Mouse (Mus musculus) midbrain, embryonic 11.5 days (tissue): Measurements from ENCODE around the gene Ncapg2. TPM values are rescaled to one million over a fixed set of nuclear protein-coding genes. Genes with fewer than 3 reads are reported as not detected.
A peak's percentile ranks its signal among the peaks of the same experiment; 100 is the strongest.

ENCODE experiments used
- ATAC-seq: fragments of 200-750 bp; cut with Nextera tagmentation; 2 replicates; pipeline ENCODE4 v1.8.0; 2017; ENCODE audit warnings: moderate TSS enrichment, moderate library complexity; ENCODE audit not compliant: low FRiP score
- DNase-seq: peaks from one replicate; pipeline ENCODE4 v3.0.0; 2015; ENCODE audit warnings: low spot score; ENCODE audit errors: missing footprints
- H3K27ac ChIP-seq: fragments of 300-500 bp; sonication (generic); 2 replicates; pipeline ENCODE4 v1.5.1; 2014; ENCODE audit warnings: low read depth, low read length
- H3K27me3 ChIP-seq: fragments of 300-500 bp; sonication (generic); 2 replicates; pipeline ENCODE4 v1.6.1; 2014; ENCODE audit warnings: mild to moderate bottlenecking, low read length, moderate library complexity, mixed read lengths; ENCODE audit not compliant: control insufficient read depth, insufficient read depth
- H3K36me3 ChIP-seq: fragments of 300-500 bp; sonication (generic); 2 replicates; pipeline ENCODE4 v1.6.1; 2014; ENCODE audit warnings: mild to moderate bottlenecking, low read length, moderate library complexity, mixed read lengths; ENCODE audit not compliant: control insufficient read depth, insufficient read depth
- H3K4me1 ChIP-seq: fragments of 300-500 bp; sonication (generic); 2 replicates; pipeline ENCODE4 v1.6.1; 2014; ENCODE audit warnings: low read length; ENCODE audit not compliant: control insufficient read depth, insufficient read depth
- H3K4me2 ChIP-seq: fragments of 300-500 bp; sonication (generic); 2 replicates; pipeline ENCODE4 v1.6.1; 2014; ENCODE audit warnings: mild to moderate bottlenecking, moderate library complexity
- H3K4me3 ChIP-seq: fragments of 300-500 bp; sonication (generic); 2 replicates; pipeline ENCODE4 v1.5.1; 2014; ENCODE audit warnings: low read depth, low read length
- H3K9ac ChIP-seq: fragments of 300-500 bp; sonication (generic); 2 replicates; pipeline ENCODE4 v1.6.1; 2014; ENCODE audit warnings: low read length
- H3K9me3 ChIP-seq: fragments of 300-500 bp; sonication (generic); 2 replicates; pipeline ENCODE4 v1.6.1; 2016; ENCODE audit warnings: low read length; ENCODE audit not compliant: control insufficient read depth
- WGBS: fragments of 180-500 bp; shearing (Covaris S2); extraction: QIAGEN DNeasy Blood & Tissue Kit; methylation state at CpG from one replicate; pipeline ENCODE4 v1.1.7; 2014; 5-methylcytosine and 5-hydroxymethylcytosine counted together
- polyA plus RNA-seq: library from polyadenylated mRNA; unstranded; fragments of >200 nt; fragmentation: Nextera tagmentation; extraction: Ambion mirVana; gene quantifications from 2 replicates; pipeline ENCODE4 v1.2.1, GENCODE M21; 2014

The Ncapg2 gene
- polyA plus RNA-seq, 1 experiment from 2014 or later = 42.0 TPM

DNA sequence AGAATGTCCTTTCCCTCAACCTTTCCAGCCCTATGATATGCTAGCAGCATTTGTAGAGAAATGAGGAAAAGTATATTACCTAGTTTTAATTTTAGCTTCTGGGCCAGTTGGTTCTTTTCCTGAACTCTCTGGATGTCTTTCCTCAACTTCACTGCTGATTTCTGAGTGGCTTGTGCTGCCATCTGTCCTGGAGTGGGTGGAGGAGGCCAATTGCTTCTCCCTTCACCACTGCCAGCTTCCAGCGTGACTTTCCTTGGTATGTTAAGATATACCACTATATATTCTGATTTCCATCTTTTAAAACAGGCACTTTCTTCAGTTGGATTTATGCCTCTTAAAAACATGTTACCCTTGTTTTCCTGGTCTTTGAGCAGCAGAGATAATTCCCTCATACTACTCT lies 63.1 kb downstream of the Ncapg2 start:
- Histone ChIP-seq H3K9ac (no peak overlapping the region), H3K27ac (no peak overlapping the region), H3K27me3 (no peaks in the 10 kb centered on the region), H3K36me3 (no peaks in the 10 kb centered on the region), H3K4me2 (no peak overlapping the region), H3K4me1 (no peaks in the 10 kb centered on the region), H3K4me3 (no peak overlapping the region), H3K9me3 (no peaks in the 10 kb centered on the region)
- WGBS = 85% methylated on average over 1 of the region's 1 CpGs
- ATAC-seq (no peak), DNase-seq (no peak)

DNA sequence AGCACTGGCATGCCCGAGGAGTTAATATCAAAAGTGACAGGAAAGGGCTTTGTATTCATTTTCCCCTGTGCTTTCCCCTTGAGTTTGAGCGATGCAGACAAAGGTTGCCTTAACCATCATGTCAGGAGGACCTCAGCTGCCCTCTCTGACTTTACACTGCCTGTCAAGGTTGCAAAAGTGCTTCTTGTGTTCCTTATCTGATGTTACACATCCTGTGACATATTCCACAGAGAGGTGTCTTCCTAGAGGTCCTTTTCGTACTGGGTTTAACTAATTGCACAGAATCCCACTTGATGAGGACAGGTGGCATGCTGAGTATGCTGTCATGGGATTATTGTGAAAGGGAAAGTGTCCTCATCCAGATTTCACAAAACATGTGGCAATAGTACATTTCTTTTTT lies 63.9 kb downstream of the Ncapg2 start:
- WGBS = 88% methylated on average over 3 of the region's 3 CpGs
- Histone ChIP-seq H3K27ac (no peak overlapping the region), H3K27me3 (no peaks in the 10 kb centered on the region), H3K4me2 (no peak overlapping the region), H3K36me3 (no peaks in the 10 kb centered on the region), H3K4me3 (no peak overlapping the region), H3K9ac (no peak overlapping the region), H3K4me1 (no peaks in the 10 kb centered on the region), H3K9me3 (no peaks in the 10 kb centered on the region)
- ATAC-seq (no peak), DNase-seq (no peak)

DNA sequence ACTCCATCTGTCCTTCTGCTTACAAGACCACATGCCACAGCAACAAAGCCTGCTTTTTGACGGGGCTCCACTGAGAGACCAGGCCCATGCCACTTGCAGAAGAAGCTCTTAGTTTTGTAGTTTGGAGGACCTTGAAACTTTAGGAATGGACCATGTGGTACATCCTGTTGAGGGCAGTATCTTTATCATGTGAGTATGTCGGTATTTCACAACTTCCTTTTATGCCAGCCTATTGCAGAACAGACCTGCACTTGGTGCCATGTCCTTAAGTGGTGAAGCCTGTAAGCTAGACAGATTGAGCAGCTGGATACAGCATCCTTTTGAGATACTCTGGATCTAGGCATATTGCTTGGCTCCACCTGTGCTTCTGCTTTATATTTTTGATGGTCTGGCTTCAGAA lies 68.1 kb downstream of the Ncapg2 start:
- no peak overlapping the region for H3K4me3 ChIP-seq
- ATAC-seq = no peak
- DNase-seq = peak; percentile 12
- H3K9me3 ChIP-seq = no peaks in the 10 kb centered on the region
- WGBS = 83% methylated on average over 2 of the region's 2 CpGs
- H3K4me2 ChIP-seq = no peak overlapping the region
- H3K9ac ChIP-seq = no peak overlapping the region
- no peaks in the 10 kb centered on the region for H3K36me3 ChIP-seq
- no peaks in the 10 kb centered on the region for H3K4me1 ChIP-seq
- no peaks in the 10 kb centered on the region for H3K27me3 ChIP-seq
- H3K27ac ChIP-seq = no peak overlapping the region

DNA sequence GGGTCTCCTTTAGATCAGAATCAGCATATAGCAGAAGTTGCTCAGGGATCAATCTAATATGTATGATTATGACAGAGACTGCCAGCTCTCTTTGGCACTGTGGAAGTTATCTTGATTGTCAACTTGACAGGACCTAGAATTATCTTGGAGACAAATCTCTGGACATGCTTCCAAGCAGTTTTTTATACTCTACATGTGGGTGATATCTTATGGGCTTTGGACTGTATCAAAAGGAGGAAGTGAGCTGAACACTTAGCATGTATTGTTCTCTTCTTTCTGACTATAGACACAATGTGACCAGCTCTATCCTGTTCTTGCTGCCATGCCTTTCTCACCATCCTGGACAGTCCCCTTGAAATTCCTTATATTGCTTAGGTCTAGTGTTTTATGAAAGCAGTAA lies 68.6 kb downstream of the Ncapg2 start:
- peak; percentile 17 for DNase-seq
- no peak for ATAC-seq
- Histone ChIP-seq H3K27ac (no peak overlapping the region), H3K27me3 (no peaks in the 10 kb centered on the region), H3K9ac (no peak overlapping the region), H3K4me2 (no peak overlapping the region), H3K9me3 (no peaks in the 10 kb centered on the region), H3K36me3 (no peaks in the 10 kb centered on the region), H3K4me1 (no peaks in the 10 kb centered on the region), H3K4me3 (no peak overlapping the region)

DNA sequence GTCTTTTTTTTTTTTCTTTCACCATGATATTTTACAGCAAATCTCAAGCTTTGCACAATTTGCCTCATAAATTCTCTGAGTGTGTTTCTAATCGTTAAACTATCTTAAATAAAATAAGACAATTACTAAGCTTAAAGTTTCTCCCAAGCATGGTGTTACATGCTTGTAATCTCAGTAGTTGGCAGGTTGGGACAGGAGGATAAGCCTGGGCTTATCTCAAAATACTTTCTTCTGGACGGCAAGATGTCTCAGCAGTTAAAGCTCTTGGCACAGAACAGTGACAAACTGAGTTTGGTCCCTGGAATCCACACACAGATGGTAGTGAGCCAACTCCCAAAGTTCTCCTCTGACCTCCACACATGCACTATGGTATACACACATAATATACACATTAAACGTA lies 69.5 kb downstream of the Ncapg2 start:
- H3K27me3 ChIP-seq = no peaks in the 10 kb centered on the region
- no peak overlapping the region for H3K4me3 ChIP-seq
- H3K9ac ChIP-seq = no peak overlapping the region
- H3K4me2 ChIP-seq = no peak overlapping the region
- DNase-seq = peak; percentile 0
- no peak overlapping the region for H3K27ac ChIP-seq
- H3K36me3 ChIP-seq = no peaks in the 10 kb centered on the region
- no peaks in the 10 kb centered on the region for H3K9me3 ChIP-seq
- ATAC-seq = no peak
- H3K4me1 ChIP-seq = no peaks in the 10 kb centered on the region
- WGBS = 74% methylated on average over 3 of the region's 3 CpGs

DNA sequence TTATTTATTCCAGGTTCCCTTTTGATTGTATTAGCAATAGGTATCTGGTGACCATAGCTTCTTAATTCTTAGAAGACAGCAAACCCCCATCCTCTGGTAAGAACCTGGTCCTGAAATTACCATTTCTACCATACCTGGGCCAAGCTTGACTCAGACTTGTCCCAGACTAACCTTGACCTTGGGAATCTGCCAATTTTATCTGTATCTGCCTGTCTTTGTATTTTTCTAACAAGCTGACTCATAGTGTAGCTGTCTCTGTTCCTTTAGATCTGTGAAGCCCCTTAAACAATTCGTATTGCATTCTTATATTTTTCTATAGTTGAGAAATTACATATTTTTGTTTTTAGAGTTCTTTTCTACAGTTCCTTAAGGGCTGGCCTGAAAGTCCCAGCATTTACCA lies 73.6 kb downstream of the Ncapg2 start:
- peak; percentile 39 for DNase-seq
- H3K27ac ChIP-seq = no peak overlapping the region
- H3K4me1 ChIP-seq = no peaks in the 10 kb centered on the region
- WGBS = 70% methylated on average over 1 of the region's 1 CpGs
- ATAC-seq = no peak
- no peak overlapping the region for H3K4me3 ChIP-seq
- no peak overlapping the region for H3K9ac ChIP-seq
- no peaks in the 10 kb centered on the region for H3K27me3 ChIP-seq
- no peaks in the 10 kb centered on the region for H3K9me3 ChIP-seq
- no peaks in the 10 kb centered on the region for H3K36me3 ChIP-seq
- no peak overlapping the region for H3K4me2 ChIP-seq

DNA sequence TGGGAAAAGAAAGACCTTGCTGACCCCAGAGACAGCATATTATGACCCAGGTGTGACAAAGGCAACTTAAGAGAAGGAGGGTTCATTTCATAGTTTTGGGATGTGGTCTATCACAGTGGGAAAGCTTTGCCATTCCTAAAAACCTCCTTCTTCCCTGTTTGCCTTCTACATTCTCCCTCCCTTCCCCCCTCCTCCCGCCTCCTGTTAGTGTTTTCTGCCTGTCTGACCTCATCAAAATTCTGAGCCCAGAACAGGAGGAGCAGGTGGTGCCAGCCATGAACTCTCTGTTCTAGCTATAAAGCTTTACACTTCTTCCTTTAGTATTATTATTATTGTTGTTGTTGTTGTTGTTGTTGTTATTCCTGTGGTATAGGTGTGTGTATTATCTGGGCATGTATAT lies 76.7 kb downstream of the Ncapg2 start:
- WGBS = 82% methylated on average over 1 of the region's 1 CpGs
- H3K9ac ChIP-seq = no peak overlapping the region
- H3K9me3 ChIP-seq = no peaks in the 10 kb centered on the region
- ATAC-seq (no peak), DNase-seq (no peak)
- H3K4me3 ChIP-seq = no peak overlapping the region
- H3K4me1 ChIP-seq = peaks cover 4% of the 10 kb centered on the region; the same call in 1 of the 2 replicates
- no peak overlapping the region for H3K27ac ChIP-seq
- H3K36me3 ChIP-seq = no peaks in the 10 kb centered on the region
- H3K4me2 ChIP-seq = no peak overlapping the region
- no peaks in the 10 kb centered on the region; the same call in 1 of the 2 replicates for H3K27me3 ChIP-seq

DNA sequence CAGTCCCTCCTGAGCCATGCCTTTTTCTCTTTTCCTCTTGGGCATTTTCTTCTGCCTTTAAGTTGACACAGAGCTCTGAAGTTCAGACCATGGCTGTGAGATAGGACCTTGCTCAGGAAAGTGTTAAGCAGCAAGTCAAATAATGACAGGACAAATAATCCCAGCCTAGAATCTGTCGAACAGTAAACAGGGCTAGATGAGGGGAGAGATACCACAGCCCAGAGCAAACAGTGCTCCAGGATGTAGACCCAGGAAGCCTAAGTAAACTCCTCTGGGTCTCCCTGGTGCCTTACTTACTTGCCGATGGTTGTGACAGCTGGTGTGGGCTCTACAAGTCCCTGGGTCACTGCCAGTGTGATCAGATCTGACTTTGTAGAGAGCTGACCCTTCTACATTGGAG lies 78.4 kb downstream of the Ncapg2 start:
- H3K27ac ChIP-seq = no peak overlapping the region
- no peaks in the 10 kb centered on the region for H3K9me3 ChIP-seq
- H3K9ac ChIP-seq = no peak overlapping the region
- peaks cover 8% of the 10 kb centered on the region for H3K27me3 ChIP-seq
- no peak for ATAC-seq
- DNase-seq = no peak
- H3K4me2 ChIP-seq = no peak overlapping the region
- no peak overlapping the region for H3K4me3 ChIP-seq
- no peaks in the 10 kb centered on the region for H3K36me3 ChIP-seq
- peaks cover 4% of the 10 kb centered on the region; the same call in 1 of the 2 replicates for H3K4me1 ChIP-seq
- WGBS = 57% methylated on average over 2 of the region's 2 CpGs

DNA sequence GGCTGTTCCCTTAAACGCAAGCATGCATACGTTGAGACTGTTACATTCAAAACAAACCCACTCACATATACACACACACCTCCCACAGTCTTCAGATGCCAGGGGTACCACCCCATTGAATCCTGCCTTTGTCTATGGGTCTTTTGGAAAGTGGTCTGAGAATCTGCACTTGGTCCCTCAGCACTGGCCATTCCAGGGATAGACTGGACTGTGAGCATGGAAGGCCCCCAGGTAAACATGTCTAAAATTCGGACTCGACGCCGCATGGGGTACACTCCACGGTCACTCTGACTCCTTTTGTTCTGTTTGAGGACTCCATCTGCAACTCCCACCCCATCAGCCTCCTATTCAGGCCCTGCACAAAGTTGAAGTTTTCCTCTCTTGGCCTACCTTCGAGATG lies 79.8 kb downstream of the Ncapg2 start:
- no peak overlapping the region for H3K27ac ChIP-seq
- peak; percentile 13; the same call in 1 of the 2 replicates for ATAC-seq
- peaks cover 4% of the 10 kb centered on the region; the same call in 1 of the 2 replicates for H3K4me1 ChIP-seq
- H3K27me3 ChIP-seq = peaks cover 8% of the 10 kb centered on the region
- H3K4me3 ChIP-seq = peak overlapping the region; percentile 59
- no peaks in the 10 kb centered on the region for H3K36me3 ChIP-seq
- 76% methylated on average over 8 of the region's 8 CpGs for WGBS
- no peak overlapping the region for H3K9ac ChIP-seq
- DNase-seq = no peak
- no peaks in the 10 kb centered on the region for H3K9me3 ChIP-seq
- peak overlapping the region; percentile 96 for H3K4me2 ChIP-seq
